Mouse (Mus musculus): ENCODE results near the gene Numb.
"Not testable (repeated sequence)": the region's sequence is repeated elsewhere in the genome, so short reads cannot be mapped to it uniquely, and the experiment has no call there.

Numb gene

GRCm38 (mm10) chr12:83920721-83921441, 853 bp downstream of the Numb start:
- DNase-seq: peak; percentile 27 to 40

GRCm38 (mm10) chr12:83916884-83917283, 4.8 kb downstream of the Numb start:
- peak; percentile 46 to 50 for DNase-seq

- DNase-seq: no peak
These were observed 6.9 kb downstream of the Numb start for GRCm38 (mm10) chr12:83914797-83915196.

GRCm38 (mm10) chr12:83914202-83914740, 7.5 kb downstream of the Numb start:
- peak; percentile 60 to 71 for DNase-seq

GRCm38 (mm10) chr12:83910451-83910850, 11.3 kb downstream of the Numb start:
- DNase-seq: no peak

- DNase-seq: no peak
These were observed 28.8 kb downstream of the Numb start for GRCm38 (mm10) chr12:83892926-83893325.

- no peak for DNase-seq
These were observed 30.5 kb downstream of the Numb start for GRCm38 (mm10) chr12:83891278-83891677.

GRCm38 (mm10) chr12:83889128-83889527, 32.6 kb downstream of the Numb start:
- no peak for DNase-seq

- peak; percentile 32 to 49 for DNase-seq
These were observed 36.0 kb downstream of the Numb start for GRCm38 (mm10) chr12:83885516-83886285.

GRCm38 (mm10) chr12:83885065-83885464, 36.7 kb downstream of the Numb start:
- DNase-seq: not testable (repeated sequence)

GRCm38 (mm10) chr12:83882503-83882902, 39.2 kb downstream of the Numb start:
- peak; percentile 52 to 63 for DNase-seq

GRCm38 (mm10) chr12:83882088-83882487, 39.6 kb downstream of the Numb start:
- no peak for DNase-seq

GRCm38 (mm10) chr12:83880913-83881312, 40.8 kb downstream of the Numb start:
- DNase-seq: no peak

GRCm38 (mm10) chr12:83875097-83875496, 46.6 kb downstream of the Numb start:
- DNase-seq: no peak

- peak; percentile 73 to 79 for DNase-seq
These were observed 47.1 kb downstream of the Numb start for GRCm38 (mm10) chr12:83874597-83874996.

GRCm38 (mm10) chr12:83864501-83864900, 57.2 kb downstream of the Numb start:
- no peak for DNase-seq

- no peak for DNase-seq
These were observed 59.9 kb downstream of the Numb start for GRCm38 (mm10) chr12:83861880-83862279.

GRCm38 (mm10) chr12:83860688-83861087, 61.0 kb downstream of the Numb start:
- DNase-seq: no peak

- DNase-seq: no peak
These were observed 63.7 kb downstream of the Numb start for GRCm38 (mm10) chr12:83858052-83858451.

GRCm38 (mm10) chr12:83855211-83855610, 66.5 kb downstream of the Numb start:
- DNase-seq: no peak

GRCm38 (mm10) chr12:83854281-83854680, 67.5 kb downstream of the Numb start:
- no peak for DNase-seq

- DNase-seq: no peak
These were observed 69.1 kb downstream of the Numb start for GRCm38 (mm10) chr12:83852512-83853213.

- no peak for DNase-seq
These were observed 71.4 kb downstream of the Numb start for GRCm38 (mm10) chr12:83850334-83850733.
